Mouse (Mus musculus) cerebral cortex, adult 2 months (tissue): ENCODE results near the gene Glis3.

Experiments used
- WGBS: fragments of 180-500 bp; shearing (Covaris S2); methylation state at CpG from one replicate; pipeline ENCODE4 v1.1.7; 2018; 5-methylcytosine and 5-hydroxymethylcytosine counted together

The Glis3 gene

DNA sequence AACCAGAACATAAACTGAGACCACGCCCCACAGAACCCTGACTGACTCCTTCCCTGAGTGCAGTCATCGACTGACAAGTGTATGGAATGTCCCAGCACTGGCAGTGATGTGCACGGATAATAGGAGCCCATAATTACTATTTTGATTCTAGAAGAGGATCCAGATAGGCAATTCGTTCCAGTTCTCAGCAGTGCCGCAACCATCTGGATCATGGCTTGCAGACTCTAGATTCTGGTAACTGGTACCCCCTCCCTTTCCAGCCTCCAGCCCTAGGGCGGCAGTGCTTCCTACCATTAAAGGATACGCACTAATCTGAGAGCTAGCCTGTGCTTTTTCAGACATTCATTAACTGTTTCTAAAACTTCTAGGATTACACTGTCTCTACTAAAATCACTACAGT lies 24.7 kb downstream of the Glis3 start:
- WGBS, result 77% methylated on average over 7 of the region's 7 CpGs

- 93% methylated on average over 5 of the region's 5 CpGs for WGBS
Measured at GRCm38 (mm10) chr19:28650836-28651235, 29.0 kb downstream of the Glis3 start.

GRCm38 (mm10) chr19:28649489-28649888 lies 30.4 kb downstream of the Glis3 start:
- 82% methylated on average over 5 of the region's 5 CpGs for WGBS

GRCm38 (mm10) chr19:28648881-28649280 lies 31.0 kb downstream of the Glis3 start:
- 64% methylated on average over 4 of the region's 4 CpGs for WGBS

- 83% methylated on average over 6 of the region's 6 CpGs for WGBS
Measured at GRCm38 (mm10) chr19:28647424-28647823, 32.5 kb downstream of the Glis3 start.

DNA sequence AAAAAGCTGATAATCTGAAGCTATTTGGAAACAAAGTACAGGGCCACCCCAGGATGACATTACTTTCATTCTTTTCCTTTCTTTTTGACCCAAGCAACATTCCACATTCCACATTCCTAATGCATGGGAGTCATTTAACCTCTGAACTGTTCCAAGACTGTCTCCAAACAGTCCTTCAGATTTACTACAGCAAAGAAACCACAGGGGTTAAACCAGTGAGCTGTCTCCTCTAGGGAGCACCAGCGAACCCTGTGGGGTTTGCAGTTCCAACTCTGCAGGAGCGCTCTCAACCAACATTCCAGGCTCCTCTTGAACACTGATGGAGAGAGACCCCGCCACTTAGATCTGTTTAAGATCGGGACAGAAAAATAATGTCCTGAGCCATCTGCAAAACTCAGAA lies 33.6 kb downstream of the Glis3 start:
- WGBS, result 79% methylated on average over 4 of the region's 4 CpGs

DNA sequence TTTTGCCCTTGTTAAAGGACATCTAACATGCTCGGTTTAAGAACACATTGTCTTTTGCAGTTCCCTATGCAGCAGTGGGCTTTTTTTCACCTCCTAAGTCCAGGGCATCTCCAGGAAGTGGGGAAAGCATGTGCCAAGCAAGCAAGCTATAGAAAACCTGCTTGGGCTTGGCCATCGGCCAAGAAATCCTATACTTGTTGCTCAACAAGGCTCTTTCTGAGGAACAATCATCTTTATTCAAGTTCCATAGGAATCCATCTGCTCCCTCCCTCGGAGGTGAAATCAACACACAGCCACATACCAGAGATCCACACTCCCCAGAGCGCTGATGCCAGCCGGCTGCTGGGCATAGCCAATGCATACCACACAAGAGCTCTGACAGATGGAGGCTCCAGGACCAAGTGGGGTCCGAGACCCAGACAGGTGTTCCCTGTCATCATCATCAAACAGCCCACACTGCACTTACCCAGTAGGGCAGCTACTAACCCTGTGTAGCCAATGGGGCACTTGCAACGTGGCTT lies 39.0 kb downstream of the Glis3 start:
- 62% methylated on average over 7 of the region's 7 CpGs for WGBS

DNA sequence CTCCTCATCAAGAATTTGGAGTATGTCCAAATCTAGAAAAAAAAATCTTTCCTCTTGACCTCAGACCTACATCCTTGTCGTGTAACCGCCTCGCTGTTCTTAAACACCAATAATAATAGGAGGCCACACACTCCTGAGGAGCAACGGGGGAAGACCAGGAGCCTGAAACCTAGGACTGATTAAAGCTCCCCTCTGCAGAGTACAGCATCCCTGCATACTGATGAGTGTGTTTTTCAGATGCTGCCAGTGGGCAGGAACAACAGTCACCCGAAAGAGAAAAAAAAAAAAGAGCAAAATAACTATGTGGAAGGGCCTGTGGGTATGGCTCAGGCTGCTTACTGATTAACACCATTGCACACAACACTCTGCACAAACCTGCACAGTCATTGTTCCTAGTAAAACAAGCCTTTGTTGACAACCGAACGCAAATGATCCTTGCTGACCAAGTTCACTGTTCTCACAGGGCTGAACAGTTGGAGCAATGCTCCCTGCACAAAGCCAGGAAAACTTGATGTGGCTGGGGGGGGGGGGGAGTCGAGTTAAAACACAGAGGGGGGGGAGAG lies 43.8 kb downstream of the Glis3 start:
- WGBS, result 53% methylated on average over 7 of the region's 8 CpGs

DNA sequence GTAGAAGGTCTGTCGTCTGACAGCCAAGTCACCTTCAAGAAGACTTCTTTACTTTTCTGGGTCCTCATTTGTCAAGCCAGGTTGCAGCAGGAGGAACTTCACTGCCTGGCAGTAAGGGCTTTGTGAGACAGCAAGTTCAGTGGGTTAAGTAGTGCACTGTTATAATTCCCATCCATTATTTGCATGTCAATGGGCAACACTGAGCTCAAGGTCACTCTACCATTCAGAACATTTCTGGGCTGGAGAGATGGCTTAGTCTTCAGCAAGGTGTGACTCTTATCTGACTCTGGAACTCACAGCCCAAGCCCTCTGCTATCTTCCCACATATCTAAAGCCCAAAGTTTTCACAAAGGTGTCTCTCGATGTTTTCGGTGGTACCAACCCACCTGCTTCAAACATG lies 44.9 kb downstream of the Glis3 start:
- WGBS, result 94% methylated on average over 3 of the region's 3 CpGs

DNA sequence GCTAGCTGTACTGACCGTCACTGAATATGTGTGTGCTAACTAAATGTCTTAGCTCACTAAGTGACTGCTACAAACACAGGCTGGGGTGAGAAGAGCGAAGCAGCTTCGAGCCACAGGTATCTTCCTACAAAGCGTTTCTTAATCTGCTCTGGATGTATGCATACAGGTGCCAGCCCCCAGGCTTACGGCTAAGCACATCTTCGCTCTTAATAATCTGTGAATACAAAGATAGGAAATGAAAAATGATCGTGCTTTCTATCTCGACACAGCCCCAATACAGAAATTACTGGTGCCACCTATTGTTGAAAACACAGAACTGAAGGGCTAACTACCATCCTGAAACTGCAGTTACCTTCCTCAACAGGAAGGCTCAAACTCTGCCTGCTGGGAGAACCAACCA lies 51.5 kb downstream of the Glis3 start:
- 34% methylated on average over 8 of the region's 8 CpGs for WGBS

- 92% methylated on average over 5 of the region's 5 CpGs for WGBS
Measured at GRCm38 (mm10) chr19:28626189-28626588, 53.7 kb downstream of the Glis3 start.

- 85% methylated on average over 1 of the region's 1 CpGs for WGBS
Measured at GRCm38 (mm10) chr19:28624571-28624970, 55.3 kb downstream of the Glis3 start.

DNA sequence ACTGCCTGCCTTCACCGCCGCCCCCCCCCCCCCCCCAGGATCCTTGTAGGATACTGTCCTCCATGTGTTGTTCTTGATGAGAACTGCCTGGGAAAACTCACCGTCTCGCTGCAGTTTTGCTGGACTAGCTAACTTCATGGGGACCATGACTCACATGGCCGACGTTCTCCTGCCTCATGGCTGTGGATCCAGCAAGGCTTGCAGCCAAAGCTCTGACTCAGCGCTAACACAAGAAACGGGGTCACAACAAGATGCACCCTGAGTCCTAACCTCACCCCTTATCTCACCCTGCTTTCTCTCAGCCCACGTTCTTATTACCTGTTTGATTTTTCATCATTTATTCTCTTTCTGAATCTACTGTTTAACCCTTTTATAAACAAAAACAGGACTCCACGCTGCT lies 56.2 kb downstream of the Glis3 start:
- WGBS, result 46% methylated on average over 10 of the region's 10 CpGs

DNA sequence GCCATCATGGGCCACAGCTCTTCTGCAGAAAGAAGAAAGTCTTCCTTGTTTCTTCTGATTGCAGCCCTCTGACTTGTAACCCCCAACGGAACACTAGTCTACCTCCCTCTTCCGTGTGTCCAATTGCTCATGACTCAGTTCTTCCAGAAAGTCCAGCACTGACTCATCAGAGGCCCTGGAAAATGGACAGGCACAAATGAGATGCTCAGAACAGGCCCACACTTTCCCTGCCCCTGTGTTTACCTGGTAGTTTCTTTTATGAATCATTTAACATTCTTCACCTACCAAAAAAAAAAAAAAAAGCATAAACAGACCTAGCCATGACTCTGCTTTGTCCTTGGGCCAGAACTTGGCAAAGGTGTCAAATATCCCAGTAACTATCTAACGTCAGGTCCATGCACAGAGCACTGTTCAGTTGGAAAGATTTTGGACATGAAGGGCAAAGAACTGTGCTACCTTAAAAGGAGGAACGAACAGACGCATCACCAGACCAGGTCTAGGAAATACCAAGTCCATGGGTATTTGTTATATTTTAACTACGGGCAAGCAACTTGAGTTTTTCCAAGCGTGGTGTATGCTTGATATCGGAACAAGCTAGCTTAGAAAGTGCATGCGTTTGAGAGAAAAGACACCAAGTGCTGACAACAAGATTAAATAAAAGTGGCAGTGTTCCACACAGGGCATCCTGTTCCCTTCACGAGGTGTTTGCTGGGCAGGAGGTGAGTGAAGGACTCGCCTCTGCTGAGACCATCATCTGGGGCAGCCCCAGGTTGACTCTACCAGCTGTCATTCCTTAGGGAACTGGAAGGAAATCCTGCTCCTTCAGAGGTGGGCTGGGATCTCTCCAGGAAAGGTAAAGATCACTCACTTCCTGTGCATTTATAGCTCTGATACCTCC lies 58.0 kb downstream of the Glis3 start:
- 87% methylated on average over 11 of the region's 11 CpGs for WGBS

DNA sequence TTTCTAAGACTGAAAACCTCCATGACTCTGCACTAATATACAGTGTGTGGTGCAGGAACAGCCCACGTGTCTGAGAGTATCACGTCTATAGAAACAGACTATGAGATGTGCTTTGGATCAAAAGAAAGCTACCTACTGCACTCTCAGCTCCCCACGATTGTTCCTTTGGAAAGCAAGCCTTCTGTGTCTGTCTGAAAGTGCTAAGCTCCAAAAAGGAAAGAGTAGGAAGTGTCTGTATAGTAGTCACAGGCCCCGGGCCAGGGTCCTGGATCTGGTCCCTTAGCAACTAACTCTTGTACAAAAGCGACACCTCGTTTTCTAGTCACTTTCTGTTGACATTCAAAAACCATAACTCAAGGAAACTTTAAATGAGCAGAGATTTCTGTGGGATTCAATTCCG lies 62.1 kb downstream of the Glis3 start:
- whole genome bisulfite sequencing, result 52% methylated on average over 7 of the region's 7 CpGs

DNA sequence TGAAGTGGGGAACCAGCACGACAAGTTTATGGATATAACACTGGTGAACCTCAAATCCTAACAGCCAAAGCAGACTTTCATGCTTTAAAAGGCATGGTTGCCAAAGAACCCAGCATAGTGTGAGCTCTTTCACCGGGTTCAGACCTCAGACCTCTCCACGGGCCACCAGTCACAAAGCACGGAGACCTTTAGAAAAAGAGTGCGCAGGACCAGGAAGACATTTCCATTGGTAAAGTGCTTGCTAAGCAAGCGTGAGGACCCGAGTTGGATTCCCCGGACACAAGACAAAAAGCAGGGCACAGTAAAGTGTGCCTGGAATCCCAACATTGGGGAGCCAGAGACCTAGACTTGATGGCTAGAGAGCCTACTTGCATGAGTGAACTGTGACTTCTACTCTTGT lies 62.7 kb downstream of the Glis3 start:
- WGBS, result 85% methylated on average over 8 of the region's 8 CpGs

- WGBS, result 74% methylated on average over 1 of the region's 1 CpGs
Measured at GRCm38 (mm10) chr19:28616487-28616886, 63.4 kb downstream of the Glis3 start.

DNA sequence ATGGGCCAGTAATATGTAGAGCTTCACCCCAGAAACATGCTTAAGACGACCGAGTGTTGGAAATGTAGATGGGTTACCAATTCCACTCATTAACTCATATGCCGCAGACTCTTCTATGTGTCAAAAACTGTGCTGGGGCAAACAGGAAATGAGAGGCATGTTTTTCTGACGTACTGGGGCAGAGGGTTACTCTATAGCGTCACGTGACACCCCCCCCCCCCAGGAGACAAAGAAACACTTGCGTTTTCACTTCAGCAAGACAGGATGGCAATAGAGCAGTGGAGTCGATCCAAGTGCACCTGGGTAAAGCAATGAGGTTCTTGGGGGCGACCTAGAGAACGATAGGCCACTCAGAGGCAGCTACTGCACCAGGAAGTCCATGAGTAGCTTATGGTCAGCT lies 67.6 kb downstream of the Glis3 start:
- 90% methylated on average over 10 of the region's 10 CpGs for WGBS

DNA sequence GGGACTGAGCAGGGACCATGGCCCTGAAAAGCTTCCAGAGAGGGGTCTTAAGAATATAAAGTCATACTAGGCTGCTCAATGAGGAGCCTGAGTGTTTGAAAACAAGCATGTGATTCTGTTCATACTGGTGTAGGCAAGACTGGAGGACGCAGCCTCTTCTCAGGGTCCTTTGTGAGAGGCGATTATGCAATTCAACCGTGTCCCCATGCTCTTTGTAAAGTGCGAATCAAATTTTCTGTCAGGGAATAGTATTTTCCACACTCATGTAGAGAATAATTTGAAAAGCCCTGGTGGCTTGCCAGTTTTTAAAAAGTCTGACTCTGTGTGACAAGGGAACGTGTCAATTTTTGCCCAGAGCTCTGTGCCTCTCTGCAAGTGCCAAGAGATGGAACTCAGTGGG lies 71.1 kb downstream of the Glis3 start:
- 65% methylated on average over 5 of the region's 5 CpGs for WGBS

DNA sequence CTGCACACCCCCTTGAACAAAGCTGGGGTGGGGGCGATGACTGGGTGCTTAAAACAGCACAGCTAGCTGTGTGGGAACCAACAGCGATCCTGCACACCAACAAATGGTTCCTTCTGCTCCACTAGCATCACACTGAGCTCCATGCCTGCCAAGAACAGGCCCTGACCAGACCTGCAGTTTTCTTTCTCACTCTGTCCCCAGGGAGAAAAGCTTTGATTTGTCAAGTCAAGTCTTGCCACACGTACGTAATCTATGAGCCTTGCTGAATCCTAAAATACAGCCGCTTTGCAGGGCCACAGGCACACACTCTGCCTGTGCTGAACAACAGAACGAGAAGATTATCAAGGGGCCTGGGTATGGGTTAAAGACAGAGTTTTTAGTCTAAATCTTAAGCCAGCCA lies 71.6 kb downstream of the Glis3 start:
- 54% methylated on average over 6 of the region's 6 CpGs for WGBS

GRCm38 (mm10) chr19:28600866-28601265 lies 79.0 kb downstream of the Glis3 start:
- 88% methylated on average over 4 of the region's 4 CpGs for WGBS

DNA sequence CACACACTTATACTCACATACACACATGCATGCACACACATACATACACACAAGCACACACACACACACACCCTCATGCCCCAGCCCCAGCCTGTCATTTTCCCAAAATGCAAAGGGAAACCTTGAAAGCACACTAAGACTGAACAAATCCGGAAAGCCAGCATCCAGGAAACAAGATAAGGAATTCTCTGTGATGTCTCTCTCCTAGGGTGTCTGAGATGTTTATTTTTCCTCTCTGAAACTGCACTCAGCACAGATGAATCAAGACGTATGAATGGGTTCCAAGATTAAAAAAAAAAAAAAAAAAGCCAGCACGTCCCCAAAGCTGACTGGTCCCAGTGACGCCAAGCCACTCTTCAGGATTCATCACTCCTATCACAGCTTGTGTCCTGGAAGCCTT lies 85.7 kb downstream of the Glis3 start:
- 57% methylated on average over 4 of the region's 4 CpGs for WGBS

GRCm38 (mm10) chr19:28592981-28593380 lies 86.9 kb downstream of the Glis3 start:
- WGBS, result 86% methylated on average over 13 of the region's 13 CpGs
